Mouse (Mus musculus) bone marrow macrophage, adult 2 months (primary cell): Measurements from ENCODE around the gene Ccdc78.

ENCODE experiments used
- CTCF ChIP-seq: IDR thresholded peaks from 2 replicates; pipeline ENCODE4 v1.5.1; 2012; ENCODE audit warnings: low read depth, mild to moderate bottlenecking, low read length, moderate library complexity
- POLR2A ChIP-seq: IDR thresholded peaks from 2 replicates; pipeline ENCODE4 v1.6.1; 2012; ENCODE audit warnings: mild to moderate bottlenecking, low read depth, low read length, borderline replicate concordance

- TF ChIP-seq CTCF (no peak), POLR2A (no peak)
Observed at GRCm38 (mm10) chr17:25824362-25825142, 38.2 kb downstream of the Ccdc78 start.
